Mouse (Mus musculus) lung, postnatal 0 days (tissue): ENCODE measurements at regions not wholly inside any gene's neighbourhood (a gene's known extent, or its start where the extent isn't known, plus 50 kb on each side); places are given as distances from the start of the nearest gene placed in this dataset.

Experiments used
- ATAC-seq: fragments of 200-750 bp; cut with Nextera tagmentation; 2 replicates; pipeline ENCODE4 v1.8.0; 2017; ENCODE audit warnings: moderate library complexity
- DNase-seq: peaks from one replicate; pipeline ENCODE4 v3.0.0-alpha.2; 2016; ENCODE audit warnings: low spot score
- H3K27ac ChIP-seq: fragments of 300-500 bp; sonication (generic); 2 replicates; pipeline ENCODE4 v1.5.1; 2014; ENCODE audit warnings: antibody characterized with exemption, mild to moderate bottlenecking, low read length, mixed read lengths
- H3K27me3 ChIP-seq: fragments of 300-500 bp; sonication (generic); replicated peaks from 2 replicates; pipeline ENCODE4 v1.6.1; 2014; ENCODE audit warnings: low read length, mixed read lengths; ENCODE audit not compliant: insufficient read depth
- H3K36me3 ChIP-seq: fragments of 300-500 bp; sonication (generic); 2 replicates; pipeline ENCODE4 v1.6.1; 2014; ENCODE audit warnings: low read length, mixed read lengths; ENCODE audit not compliant: insufficient read depth
- H3K4me1 ChIP-seq: fragments of 300-500 bp; sonication (generic); 2 replicates; pipeline ENCODE4 v1.6.1; 2014; ENCODE audit warnings: antibody characterized with exemption, low read depth, low read length, mixed read lengths; ENCODE audit not compliant: insufficient read depth
- H3K4me2 ChIP-seq: fragments of 300-500 bp; sonication (generic); replicated peaks from 2 replicates; pipeline ENCODE4 v1.6.1; 2014; ENCODE audit warnings: low read depth, mild to moderate bottlenecking, low read length, moderate library complexity, mixed read lengths
- H3K4me3 ChIP-seq: fragments of 300-500 bp; sonication (generic); 2 replicates; pipeline ENCODE4 v1.5.1; 2014; ENCODE audit warnings: low read depth, low read length
- H3K9ac ChIP-seq: fragments of 300-500 bp; sonication (generic); replicated peaks from 2 replicates; pipeline ENCODE4 v1.6.1; 2014; ENCODE audit warnings: low read depth, mild to moderate bottlenecking
- H3K9me3 ChIP-seq: fragments of 300-500 bp; sonication (generic); 2 replicates; pipeline ENCODE4 v1.6.1; 2016; ENCODE audit warnings: low read length, mixed read lengths
- CTCF ChIP-seq: IDR thresholded peaks from 2 replicates; pipeline ENCODE4 v1.5.1; 2016; ENCODE audit warnings: antibody characterized with exemption, mild to moderate bottlenecking
- EP300 ChIP-seq: IDR thresholded peaks from 2 replicates; pipeline ENCODE4 v1.6.1; 2016; ENCODE audit warnings: antibody characterized with exemption, mild to moderate bottlenecking, control low read depth
- WGBS: fragments of 180-500 bp; shearing (Covaris S2); extraction: QIAGEN DNeasy Blood & Tissue Kit; methylation state at CpG from one replicate; pipeline ENCODE4 v1.1.7; 2014; 5-methylcytosine and 5-hydroxymethylcytosine counted together

DNA sequence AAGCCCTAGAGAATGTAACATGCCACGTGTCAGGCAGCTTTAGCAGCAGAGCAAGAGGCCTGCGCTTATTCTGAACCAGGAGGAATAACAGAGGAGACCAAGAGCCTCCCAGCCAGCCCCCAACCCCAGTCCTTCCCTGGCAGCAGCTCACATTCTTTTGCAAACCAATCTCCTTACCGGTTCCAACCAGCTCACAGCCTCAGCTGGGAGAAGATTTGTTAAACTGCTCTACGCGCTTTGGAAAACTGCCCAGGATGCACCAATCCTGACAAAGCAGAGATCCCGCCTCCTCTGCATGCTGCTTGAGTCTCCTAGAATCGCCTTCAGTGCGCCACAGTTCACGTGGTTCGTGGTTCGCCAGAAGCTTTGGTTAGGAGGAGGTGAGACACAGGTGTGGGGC lies 51.8 kb downstream of the Gm9376 start:
- Histone ChIP-seq H3K4me3 (no peak overlapping the region), H3K36me3 (no peaks in the 10 kb centered on the region), H3K9me3 (no peaks in the 10 kb centered on the region), H3K4me1 (no peaks in the 10 kb centered on the region), H3K4me2 (no peak overlapping the region), H3K27ac (no peak overlapping the region), H3K27me3 (peaks cover 2% of the 10 kb centered on the region), H3K9ac (no peak overlapping the region)
- no peak for TF ChIP-seq CTCF
- no peak for TF ChIP-seq EP300
- 56% methylated on average over 11 of the region's 11 CpGs for WGBS
- no peak for ATAC-seq
- DNase-seq = no peak

GRCm38 (mm10) chr14:118320101-118320500 lies 53.3 kb downstream of the Gm9376 start:
- H3K4me1 ChIP-seq = no peaks in the 10 kb centered on the region
- DNase-seq (no peak), ATAC-seq (no peak)
- no peaks in the 10 kb centered on the region for H3K36me3 ChIP-seq
- 58% methylated on average over 4 of the region's 4 CpGs for WGBS
- no peak overlapping the region for H3K9ac ChIP-seq
- TF ChIP-seq CTCF (no peak), EP300 (no peak)
- H3K27me3 ChIP-seq = peaks cover 6% of the 10 kb centered on the region
- H3K4me2 ChIP-seq = no peak overlapping the region
- no peak overlapping the region for H3K4me3 ChIP-seq
- H3K9me3 ChIP-seq = no peaks in the 10 kb centered on the region
- no peak overlapping the region for H3K27ac ChIP-seq

DNA sequence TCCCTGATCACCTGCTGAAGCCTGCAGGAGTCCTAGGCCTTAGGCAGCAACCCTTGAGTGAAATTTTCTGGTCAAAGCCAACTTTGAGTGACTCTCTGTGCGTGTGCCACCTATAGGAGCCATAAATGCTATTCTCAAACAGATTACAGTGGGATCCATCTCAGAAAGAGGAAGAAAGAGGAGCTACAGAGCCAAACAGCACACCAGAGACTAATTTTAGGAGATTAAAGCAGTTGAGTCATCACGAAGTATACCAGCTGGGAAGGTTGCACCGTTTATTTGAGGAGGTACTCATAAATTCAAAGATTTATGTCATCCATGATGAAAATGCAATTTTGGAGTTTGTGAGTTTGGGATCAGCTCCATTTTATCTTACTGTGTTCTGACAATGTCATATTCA lies 54.3 kb downstream of the Gm9376 start:
- TF ChIP-seq EP300 (no peak), CTCF (no peak)
- Histone ChIP-seq H3K27ac (no peak overlapping the region), H3K4me2 (no peak overlapping the region), H3K27me3 (peaks cover 6% of the 10 kb centered on the region), H3K36me3 (no peaks in the 10 kb centered on the region), H3K9ac (no peak overlapping the region), H3K9me3 (no peaks in the 10 kb centered on the region), H3K4me1 (no peaks in the 10 kb centered on the region), H3K4me3 (no peak overlapping the region)
- DNase-seq = no peak
- 76% methylated on average over 3 of the region's 3 CpGs for WGBS
- ATAC-seq = no peak

DNA sequence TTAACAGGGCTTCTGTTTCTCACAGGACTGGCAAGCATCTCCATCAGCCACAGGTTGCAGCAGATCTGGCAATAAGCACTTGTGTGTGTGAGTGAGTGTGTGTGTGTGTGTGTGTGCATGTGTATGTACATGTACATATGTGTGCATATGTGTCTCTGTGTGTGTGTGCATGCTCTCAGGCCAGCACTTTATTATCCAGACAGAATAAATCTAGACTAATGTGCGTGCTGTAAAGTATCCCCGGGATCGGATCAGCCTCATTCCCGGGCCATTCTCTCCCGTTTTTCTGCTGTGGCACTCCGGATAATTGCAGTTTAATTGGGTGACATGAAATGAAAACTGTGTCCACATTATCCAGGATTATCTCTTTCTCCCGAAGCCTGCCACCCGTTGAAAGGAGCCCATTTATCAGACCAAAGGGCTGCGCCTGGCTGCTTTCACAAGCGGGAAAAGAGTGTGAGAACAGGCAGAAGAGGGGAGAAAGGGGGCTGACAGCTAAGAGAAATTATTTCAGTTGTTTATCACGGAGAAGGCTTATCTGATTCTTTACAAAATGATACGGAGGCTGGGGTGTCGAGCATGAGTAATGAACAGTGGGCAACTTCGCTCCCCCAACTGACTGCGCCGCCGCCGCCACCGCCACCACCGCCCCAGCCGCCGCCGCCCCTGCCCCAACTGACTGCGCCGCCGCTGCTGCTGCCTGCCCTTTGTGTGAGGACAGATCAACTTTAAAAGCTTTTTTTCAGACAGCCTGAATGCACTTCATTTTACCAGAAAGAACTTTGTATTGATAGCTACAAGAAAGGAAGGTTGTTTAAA lies 55.5 kb downstream of the Gm9376 start:
- Histone ChIP-seq H3K4me2 (peak overlapping the region; percentile 40), H3K4me1 (no peaks in the 10 kb centered on the region), H3K36me3 (no peaks in the 10 kb centered on the region), H3K9ac (no peak overlapping the region), H3K27me3 (peaks cover 6% of the 10 kb centered on the region), H3K9me3 (no peaks in the 10 kb centered on the region), H3K27ac (no peak overlapping the region), H3K4me3 (0 out of 2 replicates have a peak overlapping the region, but pooled peaks have one; percentile 5)
- DNase-seq = no peak
- no peak for ATAC-seq
- WGBS = 16% methylated on average over 26 of the region's 26 CpGs
- TF ChIP-seq EP300 (no peak), CTCF (no peak)

DNA sequence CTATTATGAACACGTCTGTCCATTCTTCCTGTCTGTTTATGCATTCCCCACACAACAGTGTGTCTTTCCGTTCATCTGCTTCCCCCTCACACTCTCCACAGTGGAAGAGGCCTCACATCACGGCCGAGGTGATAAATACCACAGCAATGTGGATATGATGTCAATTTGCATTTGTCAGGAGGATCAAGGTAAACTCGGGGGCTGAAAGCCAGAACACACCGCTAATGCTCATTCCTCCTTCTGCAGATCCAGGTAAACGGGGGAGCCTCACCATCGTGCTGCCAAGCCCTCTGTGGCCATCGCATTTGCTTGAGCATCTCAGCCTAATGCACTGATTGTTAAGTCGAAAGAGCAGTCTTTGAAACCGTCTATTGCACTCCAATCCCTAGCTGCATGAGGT lies 56.1 kb downstream of the Gm9376 start:
- no peak overlapping the region for H3K27ac ChIP-seq
- H3K9ac ChIP-seq = no peak overlapping the region
- H3K4me1 ChIP-seq = no peaks in the 10 kb centered on the region
- no peaks in the 10 kb centered on the region for H3K9me3 ChIP-seq
- H3K27me3 ChIP-seq = peaks cover 6% of the 10 kb centered on the region
- TF ChIP-seq CTCF = no peak
- TF ChIP-seq EP300 = no peak
- 16% methylated on average over 11 of the region's 11 CpGs for WGBS
- H3K36me3 ChIP-seq = no peaks in the 10 kb centered on the region
- peak overlapping the region; percentile 40; the same call in 1 of the 2 replicates for H3K4me2 ChIP-seq
- no peak for DNase-seq
- no peak for ATAC-seq
- H3K4me3 ChIP-seq = no peak overlapping the region

GRCm38 (mm10) chr14:118338071-118338470 lies 71.3 kb downstream of the Gm9376 start:
- H3K36me3 ChIP-seq = no peaks in the 10 kb centered on the region
- H3K27me3 ChIP-seq = no peaks in the 10 kb centered on the region
- TF ChIP-seq CTCF = no peak
- TF ChIP-seq EP300 = no peak
- ATAC-seq (no peak), DNase-seq (no peak)
- 65% methylated on average over 3 of the region's 3 CpGs for WGBS
- H3K9me3 ChIP-seq = no peaks in the 10 kb centered on the region
- no peak overlapping the region for H3K9ac ChIP-seq
- no peaks in the 10 kb centered on the region for H3K4me1 ChIP-seq
- H3K27ac ChIP-seq = no peak overlapping the region
- no peak overlapping the region for H3K4me3 ChIP-seq
- H3K4me2 ChIP-seq = no peak overlapping the region

GRCm38 (mm10) chr14:118362931-118363330 lies 96.2 kb downstream of the Gm9376 start:
- H3K9ac ChIP-seq = no peak overlapping the region
- 55% methylated on average over 11 of the region's 11 CpGs for WGBS
- H3K4me3 ChIP-seq = no peak overlapping the region
- ATAC-seq (no peak), DNase-seq (no peak)
- no peaks in the 10 kb centered on the region for H3K36me3 ChIP-seq
- H3K27me3 ChIP-seq = no peaks in the 10 kb centered on the region
- H3K27ac ChIP-seq = no peak overlapping the region
- H3K4me2 ChIP-seq = no peak overlapping the region
- H3K4me1 ChIP-seq = no peaks in the 10 kb centered on the region
- TF ChIP-seq CTCF (no peak), EP300 (no peak)
- no peaks in the 10 kb centered on the region for H3K9me3 ChIP-seq
